In genomic region chr12:41949841-41950241, GRCm38 (mm10) we compare ENCODE assay signal across 10 mouse cellular contexts.
DNase-seq lines count a peak whose midpoint lies in the region; ATAC-seq lines count a peak whose summit lies in the region.
"Had no signal": no experiment of that assay in that cellular context is flagged by ENCODE, and none has a peak within 500 bp of the region (broad histone marks: within the 10 kb centered on the region; RNA-seq: fewer than 3 reads in every experiment).

No protein-coding gene starts in this region.

- intact Hi-C loops in left cerebral cortex, postnatal 10 days (cut with DNase I) = no loop called here

- DNase-seq in left cerebral cortex, adult 11 months (ENCODE audit: low spot score) = peak; percentile 26
- DNase-seq in left cerebral cortex, postnatal 10 days (ENCODE audit: extremely low spot score in 1 of 2, low spot score in 2 of 2) = no peak
- DNase-seq in adipocyte (ENCODE audit: low spot score) = peak; percentile 87
- DNase-seq in left cerebral cortex, adult 8-10 months (ENCODE audit: low spot score in 2 of 2) = peak; percentile 4 to 61
- DNase-seq in embryo, embryonic 10 days (ENCODE audit: low spot score) = no peak
- DNase-seq in kidney, postnatal 25 days = no peak
- DNase-seq in thymus, adult 18-20 months = no peak
- DNase-seq: gastrocnemius, postnatal 25 days; kidney, postnatal 10 days had no signal

- ATAC-seq in CD4-positive, CD25-positive, alpha-beta regulatory T cell, adult 4 months = peak; percentile 96

Comparison
In these comparisons a context has a peak if more than half of its experiments do, and no peak if none do; other contexts are left out.
1. DNase-seq: peak in left cerebral cortex, adult 11 months (single experiment), adipocyte (single experiment) and left cerebral cortex, adult 8-10 months (2 of 2); none in left cerebral cortex, postnatal 10 days (0 of 2), embryo, embryonic 10 days (single experiment), kidney, postnatal 25 days (0 of 2) and thymus, adult 18-20 months (0 of 2).